Mouse (Mus musculus): ENCODE data around the gene Nutf2.

The Nutf2 gene

GRCm38 (mm10) chr8:105860143-105860981 is at the start of gene Nutf2:
Nutf2 (plus strand) TSS chr8:105860580.
- WGBS = under 1% methylated on average over 59 of the region's 59 CpGs

- whole genome bisulfite sequencing = 80% methylated on average over 10 of the region's 10 CpGs
Measured at GRCm38 (mm10) chr8:105811061-105811460, 49.3 kb upstream of the Nutf2 start.

- 61% methylated on average over 3 of the region's 3 CpGs for WGBS
Measured at GRCm38 (mm10) chr8:105811543-105811942, 48.8 kb upstream of the Nutf2 start.

- 85% methylated on average over 5 of the region's 5 CpGs for WGBS
Measured at GRCm38 (mm10) chr8:105812511-105812910, 47.9 kb upstream of the Nutf2 start.

DNA sequence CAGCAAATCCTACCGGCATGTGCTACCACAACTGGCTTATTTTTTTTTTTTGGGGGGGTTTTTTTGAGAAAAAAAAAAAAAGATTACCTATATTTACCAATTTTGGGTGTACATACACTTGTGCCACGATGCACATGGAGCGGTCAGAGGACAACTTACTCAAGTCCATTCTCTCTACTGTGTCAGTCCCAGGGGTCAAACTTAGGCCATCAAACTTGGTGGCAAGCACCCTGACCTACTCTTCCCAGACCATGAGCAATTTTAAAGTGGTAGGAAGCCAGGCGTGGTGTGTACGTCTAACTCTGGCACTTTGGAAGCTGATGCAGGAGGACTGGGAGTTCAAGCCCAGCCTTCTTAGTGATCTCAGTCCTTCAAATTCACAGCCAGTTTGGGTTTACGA is 47.1 kb upstream of the Nutf2 start:
- 93% methylated on average over 6 of the region's 6 CpGs for WGBS

- 90% methylated on average over 3 of the region's 3 CpGs for WGBS
Measured at GRCm38 (mm10) chr8:105819659-105820058, 40.7 kb upstream of the Nutf2 start.

- WGBS = 70% methylated on average over 1 of the region's 1 CpGs
Measured at GRCm38 (mm10) chr8:105820925-105821324, 39.5 kb upstream of the Nutf2 start.

DNA sequence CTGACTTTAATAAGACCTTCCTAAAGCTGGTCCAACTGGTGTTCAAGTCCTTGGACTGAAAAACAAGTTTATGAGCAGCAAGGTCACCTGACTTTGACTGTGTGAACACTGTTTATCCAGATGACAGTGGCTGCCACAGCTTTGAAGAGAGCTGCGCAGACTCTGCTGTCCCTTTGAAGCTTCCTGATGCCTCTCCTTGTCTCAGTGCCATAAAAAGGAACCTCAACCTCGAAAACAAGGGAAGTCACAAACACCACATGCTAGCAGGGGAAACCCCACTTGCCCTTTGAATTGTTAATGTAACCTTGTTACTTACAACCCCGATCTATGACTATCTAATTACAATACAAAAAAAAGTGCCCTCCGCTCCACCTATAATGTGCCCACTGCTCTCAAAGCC is 34.9 kb upstream of the Nutf2 start:
- 73% methylated on average over 4 of the region's 4 CpGs for WGBS

- WGBS = 1% methylated on average over 4 of the region's 4 CpGs
Measured at GRCm38 (mm10) chr8:105826379-105826778, 34.0 kb upstream of the Nutf2 start.

- WGBS = under 1% methylated on average over 52 of the region's 52 CpGs
Measured at GRCm38 (mm10) chr8:105826861-105827848, 33.2 kb upstream of the Nutf2 start, which contains the start of the genes Ranbp10 and Tsnaxip1. Ranbp10 (minus strand) TSS chr8:105827350. Tsnaxip1 (plus strand) TSS chr8:105827731.

DNA sequence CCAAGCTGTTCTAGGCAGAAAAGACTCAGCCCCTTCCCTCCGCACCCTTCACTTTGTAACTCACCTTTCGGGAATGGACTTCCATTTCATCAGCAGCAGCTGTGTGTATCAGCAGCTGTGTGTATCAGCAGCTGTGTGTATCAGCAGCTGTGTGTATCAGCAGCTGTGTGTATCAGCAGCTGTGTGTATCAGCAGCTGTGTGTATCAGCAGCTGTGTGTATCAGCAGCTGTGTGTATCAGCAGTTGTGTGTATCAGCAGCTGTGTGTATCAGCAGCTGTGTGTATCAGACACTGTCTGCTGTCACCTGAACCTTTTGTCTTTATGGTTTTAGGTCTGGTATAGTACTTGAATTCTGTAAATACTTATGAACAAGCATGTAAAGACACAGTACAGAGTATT is 26.6 kb upstream of the Nutf2 start:
- WGBS = 81% methylated on average over 2 of the region's 2 CpGs

GRCm38 (mm10) chr8:105835318-105835717 is 25.1 kb upstream of the Nutf2 start:
- whole genome bisulfite sequencing = 28% methylated on average over 11 of the region's 11 CpGs

DNA sequence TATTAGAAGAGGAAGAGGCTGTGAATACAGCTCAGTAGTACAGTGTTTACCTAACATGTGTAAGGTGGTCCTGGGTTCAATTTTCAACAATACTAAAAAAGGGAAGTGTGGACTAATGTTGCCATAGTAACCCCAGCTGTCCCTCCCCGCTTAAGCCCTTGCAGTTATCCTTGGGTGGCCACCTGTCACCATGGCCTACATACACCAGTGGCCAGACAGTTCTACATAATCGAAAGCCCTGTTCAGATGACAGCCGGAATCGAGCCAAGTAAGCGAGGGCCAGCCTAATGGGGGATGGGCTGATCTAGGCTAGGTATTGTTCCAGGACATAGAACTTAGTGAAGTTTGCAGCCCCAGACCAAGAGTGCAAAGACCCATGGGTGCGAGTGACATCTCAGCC is 23.4 kb upstream of the Nutf2 start:
- 63% methylated on average over 6 of the region's 6 CpGs for WGBS

DNA sequence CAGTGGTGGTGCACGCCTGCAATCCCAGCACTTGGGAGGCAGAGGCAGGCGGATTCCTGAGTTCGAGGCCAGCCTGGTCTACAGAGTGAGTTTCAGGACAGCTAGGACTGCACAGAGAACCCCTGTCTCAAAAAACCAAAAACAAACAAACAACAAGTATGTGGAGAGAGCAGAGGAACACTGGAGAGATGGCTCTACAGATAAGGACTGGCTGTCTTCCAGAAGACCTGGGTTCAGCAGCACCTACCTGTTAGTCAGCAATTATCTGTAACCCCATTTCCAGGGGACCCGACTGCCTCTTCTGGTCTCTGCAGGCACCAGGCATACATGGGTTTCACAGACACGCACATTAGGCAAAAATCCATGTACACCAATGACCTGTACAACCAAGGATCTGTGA is 21.2 kb upstream of the Nutf2 start:
- WGBS = 90% methylated on average over 5 of the region's 5 CpGs

DNA sequence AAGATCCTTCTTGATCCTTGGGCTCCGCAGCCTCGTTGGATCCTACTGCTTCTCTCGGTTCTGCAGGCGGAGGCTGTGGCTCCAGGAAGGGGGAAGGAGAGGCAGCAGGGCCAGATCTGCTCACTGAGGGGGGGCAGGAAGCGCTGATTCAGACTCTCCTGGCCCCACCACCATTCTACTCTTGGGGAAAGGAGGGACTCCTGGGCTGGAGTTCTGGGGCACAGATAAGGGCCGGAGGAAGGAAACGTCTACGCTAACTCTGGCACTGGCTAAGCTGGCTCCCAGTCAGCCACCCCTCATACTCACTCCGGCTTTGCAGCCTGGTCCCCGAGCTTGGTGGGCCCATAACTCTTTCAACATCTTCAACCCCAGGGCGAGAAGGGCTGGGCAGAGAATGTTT is 13.7 kb upstream of the Nutf2 start:
- 90% methylated on average over 11 of the region's 11 CpGs for WGBS

DNA sequence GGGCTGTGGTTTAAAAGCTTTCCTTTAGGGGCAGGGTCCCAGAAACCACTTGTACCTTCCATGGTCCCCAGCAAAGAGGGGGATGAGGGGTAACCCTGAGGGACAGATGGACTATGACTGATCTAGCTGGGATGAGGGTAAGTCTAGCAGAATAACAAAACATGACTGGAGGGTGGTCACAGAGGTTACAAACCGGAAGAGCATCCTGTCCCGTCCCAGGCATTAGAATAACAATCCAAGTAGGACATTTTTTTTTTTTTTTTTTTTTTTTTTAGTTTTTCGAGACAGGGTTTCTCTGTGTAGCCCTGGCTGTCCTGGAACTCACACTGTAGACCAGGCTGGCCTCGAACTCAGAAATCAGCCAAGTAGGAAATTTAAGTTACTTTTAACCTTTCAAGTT is 10.4 kb upstream of the Nutf2 start:
- WGBS = 88% methylated on average over 4 of the region's 4 CpGs

GRCm38 (mm10) chr8:105850611-105851010 is 9.8 kb upstream of the Nutf2 start:
- 72% methylated on average over 7 of the region's 7 CpGs for WGBS

DNA sequence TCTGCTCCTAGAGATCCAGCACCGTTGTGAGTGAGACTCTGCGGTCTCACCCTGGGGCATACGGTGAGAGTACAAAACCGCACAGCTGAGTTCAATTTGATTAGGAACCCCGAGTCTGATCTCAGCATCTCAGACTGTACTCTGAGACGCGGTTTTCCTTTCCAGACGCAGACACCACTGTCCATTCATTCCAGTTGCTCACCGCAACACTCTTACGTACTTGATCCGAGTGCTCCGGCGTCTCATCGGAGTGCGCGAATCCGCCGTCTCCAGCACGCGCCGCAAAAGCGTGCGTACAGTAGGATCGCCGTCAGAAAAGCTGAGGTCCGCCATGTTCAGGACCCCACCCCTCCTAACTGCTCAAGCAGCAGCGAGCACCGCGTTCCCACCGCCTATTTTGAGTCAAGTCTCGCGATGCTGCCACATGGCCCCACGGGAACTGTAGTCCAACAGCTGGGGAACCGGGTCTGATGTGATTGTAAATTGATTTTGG is 8.7 kb upstream of the Nutf2 start:
- WGBS = under 1% methylated on average over 34 of the region's 34 CpGs

DNA sequence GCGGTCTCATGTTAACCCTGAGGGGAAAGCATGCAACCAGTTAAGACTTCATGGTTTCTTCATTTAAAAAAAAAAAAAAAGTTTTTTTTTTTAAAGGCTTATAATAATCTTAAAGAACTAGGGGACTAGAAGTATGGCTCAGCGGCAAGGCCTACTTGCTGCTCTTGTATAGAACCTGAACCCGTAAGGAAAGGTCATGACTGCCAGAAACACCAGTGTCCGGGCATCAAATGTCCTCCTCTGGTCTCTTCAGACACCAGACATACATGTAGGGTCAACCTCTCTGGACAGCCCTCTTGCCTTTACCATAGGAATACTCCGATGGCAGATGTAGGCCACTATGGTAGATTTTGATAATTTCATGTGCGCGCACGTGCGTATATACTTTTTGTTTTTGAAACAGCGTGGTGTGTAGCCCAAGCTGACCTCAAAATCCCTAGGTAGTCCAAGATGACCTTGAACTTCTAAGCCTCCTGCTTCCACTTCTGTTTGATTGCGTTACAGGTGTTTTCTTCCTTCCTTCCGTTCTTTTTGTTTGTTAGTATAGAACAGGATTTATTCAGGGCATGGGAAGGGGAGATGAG is 8.1 kb upstream of the Nutf2 start:
- 77% methylated on average over 12 of the region's 12 CpGs for WGBS

DNA sequence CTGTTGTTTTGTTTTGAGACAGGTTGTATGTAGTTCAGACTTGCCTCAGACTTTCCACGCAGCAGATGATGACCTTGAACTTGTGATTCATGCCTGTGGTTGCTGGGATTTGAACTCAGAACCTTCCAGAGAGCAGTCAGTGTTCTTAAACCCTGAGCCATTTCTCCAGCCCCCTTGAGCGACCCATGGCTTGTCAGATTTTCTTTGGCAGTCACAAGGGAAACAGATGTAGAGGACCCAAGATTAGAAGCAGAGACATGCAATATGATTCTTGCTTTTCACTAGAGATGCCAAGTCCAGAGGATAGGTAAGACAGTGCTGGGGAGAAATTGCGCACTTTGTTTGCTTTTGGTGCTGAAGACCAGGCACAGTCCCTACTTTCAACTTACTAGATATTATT is 7.2 kb upstream of the Nutf2 start, which contains the start of gene Cenpt:
TSS of gene Cenpt (minus strand) at position 101 of the 400 bp plus-strand sequence.
- WGBS = 83% methylated on average over 3 of the region's 3 CpGs

GRCm38 (mm10) chr8:105854303-105854702 is 6.1 kb upstream of the Nutf2 start:
- WGBS = 24% methylated on average over 8 of the region's 8 CpGs

Measured in cerebral cortex, adult 2 months (tissue).